Mouse (Mus musculus) mature B cell (primary cell): Measurements from ENCODE around the gene Defb25.

Source experiments
- in situ Hi-C: fragments of 300-500 bp; cut with MboI; formaldehyde crosslinking; loops from 2 replicates; pipeline ENCODE4 v1.14.3; 2019

Gene Defb25

GRCm38 (mm10) chr2:152628066-152628465 lies 5.2 kb upstream of the Defb25 start:
- in situ Hi-C loops = no loop called here

- in situ Hi-C loops = no loop called here
Observed at GRCm38 (mm10) chr2:152626774-152627591, 4.1 kb upstream of the Defb25 start, which contains the start of gene Rem1. Gene Rem1 (plus strand): TSS chr2:152626951.

GRCm38 (mm10) chr2:152625256-152625655 lies 2.4 kb upstream of the Defb25 start:
- in situ Hi-C loops = no loop called here

- in situ Hi-C loops = no loop called here
Observed at GRCm38 (mm10) chr2:152624566-152624965, 1.7 kb upstream of the Defb25 start.

- in situ Hi-C loops = no loop called here
Observed at GRCm38 (mm10) chr2:152622151-152622550, 702 bp downstream of the Defb25 start.

- in situ Hi-C loops = no loop called here
Observed at GRCm38 (mm10) chr2:152620367-152621134, 2.3 kb downstream of the Defb25 start.

GRCm38 (mm10) chr2:152617374-152617773 lies 5.5 kb downstream of the Defb25 start:
- in situ Hi-C loops = no loop called here

GRCm38 (mm10) chr2:152616470-152616869 lies 6.4 kb downstream of the Defb25 start:
- in situ Hi-C loops = no loop called here

GRCm38 (mm10) chr2:152615563-152615962 lies 7.3 kb downstream of the Defb25 start:
- in situ Hi-C loops = no loop called here

- in situ Hi-C loops = no loop called here
Observed at GRCm38 (mm10) chr2:152612193-152612592, 10.7 kb downstream of the Defb25 start.

- in situ Hi-C loops = no loop called here
Observed at GRCm38 (mm10) chr2:152608719-152609118, 14.1 kb downstream of the Defb25 start.

GRCm38 (mm10) chr2:152607746-152608145 lies 15.1 kb downstream of the Defb25 start:
- in situ Hi-C loops = no loop called here

- in situ Hi-C loops = no loop called here
Observed at GRCm38 (mm10) chr2:152604057-152604456, 18.8 kb downstream of the Defb25 start, which contains the start of gene Defb36. Gene Defb36 (plus strand): TSS chr2:152604327.

- in situ Hi-C loops = no loop called here
Observed at GRCm38 (mm10) chr2:152601275-152601960, 21.4 kb downstream of the Defb25 start.

- in situ Hi-C loops = no loop called here
Observed at GRCm38 (mm10) chr2:152600076-152600475, 22.8 kb downstream of the Defb25 start.

GRCm38 (mm10) chr2:152599299-152599698 lies 23.6 kb downstream of the Defb25 start, which contains the start of gene Defb45:
Gene Defb45 (minus strand): TSS chr2:152599399.
- in situ Hi-C loops = no loop called here

- in situ Hi-C loops = no loop called here
Observed at GRCm38 (mm10) chr2:152589021-152589420, 33.8 kb downstream of the Defb25 start.

GRCm38 (mm10) chr2:152588450-152588849 lies 34.4 kb downstream of the Defb25 start:
- in situ Hi-C loops = no loop called here

- in situ Hi-C loops = no loop called here
Observed at GRCm38 (mm10) chr2:152586926-152587560, 35.8 kb downstream of the Defb25 start.

GRCm38 (mm10) chr2:152580612-152581011 lies 42.2 kb downstream of the Defb25 start:
- in situ Hi-C loops = no loop called here

- in situ Hi-C loops = no loop called here
Observed at GRCm38 (mm10) chr2:152580107-152580506, 42.7 kb downstream of the Defb25 start, which contains the start of gene Defb19. Gene Defb19 (minus strand): TSS chr2:152580312.

- in situ Hi-C loops = no loop called here
Observed at GRCm38 (mm10) chr2:152573484-152573883, 49.4 kb downstream of the Defb25 start.
